Mouse (Mus musculus): ENCODE measurements around the gene Gm38100. TPM values are rescaled to one million over a fixed set of nuclear protein-coding genes. Genes with fewer than 3 reads are reported as not detected.

The Gm38100 gene
- total and polyA plus RNA-seq, 3 experiments, result 0.15 to 0.24 TPM; not detected in 1

DNA sequence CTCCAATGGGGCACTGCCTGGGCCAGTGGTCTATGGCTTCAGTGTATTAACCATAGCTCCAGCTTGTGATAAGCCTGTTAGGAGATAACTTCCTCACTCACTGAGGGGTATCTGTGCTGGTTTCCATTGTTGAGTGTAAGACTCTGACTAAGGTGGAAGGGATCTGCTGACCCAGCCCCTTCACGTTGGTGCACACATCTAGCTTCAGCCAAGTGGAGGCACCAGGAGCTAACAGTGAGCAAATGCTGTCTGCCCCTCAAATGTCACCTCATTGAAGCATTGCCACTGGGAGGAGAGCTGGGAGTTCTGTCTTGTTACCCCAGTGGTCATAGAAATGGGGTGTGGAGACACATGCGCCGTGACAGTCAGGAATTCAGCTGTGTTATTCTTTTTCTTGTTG is 18.6 kb downstream of the Gm38100 start:
- Histone ChIP-seq H3K36me3 (ENCODE audit: control insufficient read depth in 1 of 2, insufficient read depth in 2 of 2, low read length in 2 of 2) (peaks cover 0 to 4% of the 10 kb centered on the region in 2 experiments; a peak in 2 of 4 replicates), H3K27ac (ENCODE audit: control insufficient read depth, low read depth, low read length) (no peak overlapping the region), H3K9ac (ENCODE audit: control insufficient read depth, low read depth, low read length, poor library complexity, severe bottlenecking) (no peak overlapping the region)

DNA sequence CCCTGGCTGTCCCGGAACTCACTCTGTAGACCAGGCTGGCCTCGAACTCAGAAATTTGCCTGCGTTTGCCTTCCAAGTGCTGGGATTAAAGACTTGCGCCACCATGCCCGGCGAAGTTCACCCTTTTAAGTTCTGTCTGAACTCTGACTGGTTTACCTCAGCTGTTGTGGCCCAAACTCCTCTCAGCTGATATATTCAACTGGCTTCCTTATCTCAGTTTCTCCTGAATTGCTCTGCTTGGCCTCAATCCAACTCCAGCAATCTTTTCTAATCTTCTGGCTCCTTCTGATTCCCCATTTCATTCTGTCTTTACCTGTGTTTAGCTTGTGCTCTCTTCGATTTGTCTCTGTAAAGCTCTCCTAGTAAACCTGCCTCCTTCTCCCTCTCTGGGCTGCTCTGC is 23.0 kb downstream of the Gm38100 start:
- Histone ChIP-seq H3K27me3 (ENCODE audit: control insufficient read depth in 1 of 2, insufficient read depth in 2 of 2, low read length in 2 of 2) (peaks cover 0 to 2% of the 10 kb centered on the region in 2 experiments; a peak in 1 of 4 replicates), H3K9ac (ENCODE audit: control insufficient read depth, low read depth, low read length, poor library complexity, severe bottlenecking) (no peak overlapping the region), H3K27ac (ENCODE audit: control insufficient read depth, low read depth, low read length) (no peak overlapping the region), H3K4me3 (ENCODE audit: control insufficient read depth in 1 of 2, insufficient read depth in 1 of 2, low read depth in 2 of 2, low read length in 2 of 2) (no peak overlapping the region), H3K9me3 (replicated peaks; ENCODE audit: insufficient read depth, low read length) (no peaks in the 10 kb centered on the region), H3K4me1 (ENCODE audit: control insufficient read depth in 1 of 2, insufficient read depth in 2 of 2, low read length in 2 of 2) (peaks cover 0 to 10% of the 10 kb centered on the region in 2 experiments; a peak in 1 of 4 replicates), H3K79me2 (ENCODE audit: control insufficient read depth, insufficient read depth, low read length, poor library complexity) (no peaks in the 10 kb centered on the region), H3K36me3 (ENCODE audit: control insufficient read depth in 1 of 2, insufficient read depth in 2 of 2, low read length in 2 of 2) (peaks cover 0 to 4% of the 10 kb centered on the region in 2 experiments; a peak in 2 of 4 replicates)
- peak; percentile 70 for DNase-seq (ENCODE audit: low read depth, low spot score)
- TF ChIP-seq USF2 (IDR thresholded peaks at IDR 0.05; ENCODE audit: borderline replicate concordance in 1 of 2, insufficient read depth in 1 of 2, low read depth in 1 of 2, low read length in 2 of 2) (no peak), MEF2A (IDR thresholded peaks at IDR 0.05; ENCODE audit: extremely low read depth, insufficient replicate concordance, low read depth, low read length, poor library complexity, severe bottlenecking) (no peak), ETS1 (IDR thresholded peaks at IDR 0.05; ENCODE audit: low read depth, low read length) (peak; percentile 96), MYB (IDR thresholded peaks at IDR 0.05; ENCODE audit: low read depth, low read length) (no peak), TCF12 (IDR thresholded peaks at IDR 0.05; ENCODE audit: low read depth, low read length) (peak; percentile 69; the same call in 1 of the 2 replicates), NRF1 (IDR thresholded peaks at IDR 0.05; ENCODE audit: insufficient read depth, low read depth, low read length, poor library complexity, severe bottlenecking) (no peak), E2F4 (IDR thresholded peaks at IDR 0.05; ENCODE audit: borderline replicate concordance, low read depth, low read length) (no peak), CTCF (IDR thresholded peaks at IDR 0.05 in 2 of 3, conservative IDR thresholded peaks at IDR 0.05 in 1 of 3; ENCODE audit: control insufficient read depth in 1 of 3, insufficient read depth in 1 of 3, low read depth in 2 of 3, low read length in 3 of 3, poor library complexity in 1 of 3, severe bottlenecking in 1 of 3) (no peak), MXI1 (IDR thresholded peaks at IDR 0.05; ENCODE audit: low read depth, low read length) (no peak; the same call in 1 of the 2 replicates), EP300 (IDR thresholded peaks at IDR 0.05; ENCODE audit: low read depth in 1 of 2, low read length in 2 of 2) (peak; percentile 74), ZC3H11A (IDR thresholded peaks at IDR 0.05; ENCODE audit: low read depth, low read length) (no peak), SMC3 (IDR thresholded peaks at IDR 0.05; ENCODE audit: low read depth, low read length) (no peak), GABPA (IDR thresholded peaks at IDR 0.05; ENCODE audit: low read depth, low read length) (no peak), CHD2 (IDR thresholded peaks at IDR 0.05; ENCODE audit: low read length) (no peak), ZMIZ1 (IDR thresholded peaks at IDR 0.05; ENCODE audit: low read depth, low read length) (no peak), POLR2AphosphoS5 (IDR thresholded peaks at IDR 0.05; ENCODE audit: borderline replicate concordance, low read depth, low read length) (no peak), KAT2A (conservative IDR thresholded peaks at IDR 0.05; ENCODE audit: low read depth, low read length) (no peak), SIN3A (IDR thresholded peaks at IDR 0.05; ENCODE audit: low read length) (peak; percentile 55; the same call in 1 of the 2 replicates), MAZ (IDR thresholded peaks at IDR 0.05; ENCODE audit: low read depth, low read length) (no peak), TBP (IDR thresholded peaks at IDR 0.05; ENCODE audit: low read depth, low read length) (peak; percentile 98), ZNF384 (IDR thresholded peaks at IDR 0.05; ENCODE audit: low read depth, low read length) (no peak), CHD1 (IDR thresholded peaks at IDR 0.05; ENCODE audit: low read depth, low read length) (no peak), HCFC1 (IDR thresholded peaks at IDR 0.05; ENCODE audit: low read depth, low read length) (no peak), MAFK (IDR thresholded peaks at IDR 0.05; ENCODE audit: borderline replicate concordance, low read depth, low read length) (no peak), RCOR1 (IDR thresholded peaks at IDR 0.05; ENCODE audit: low read depth, low read length) (peak; percentile 89), ELF1 (IDR thresholded peaks at IDR 0.05; ENCODE audit: low read depth, low read length) (no peak), NELFE (IDR thresholded peaks at IDR 0.05; ENCODE audit: low read depth, low read length) (no peak)

More for the DNA sequence above, 18.6 kb downstream of the Gm38100 start:
- no peak overlapping the region for H3K4me3 ChIP-seq (ENCODE audit: control insufficient read depth in 1 of 2, insufficient read depth in 1 of 2, low read depth in 2 of 2, low read length in 2 of 2)
- no peaks in the 10 kb centered on the region for H3K9me3 ChIP-seq (replicated peaks; ENCODE audit: insufficient read depth, low read length)
- H3K27me3 ChIP-seq (ENCODE audit: control insufficient read depth in 1 of 2, insufficient read depth in 2 of 2, low read length in 2 of 2), result no peaks in the 10 kb centered on the region
- TF ChIP-seq MEF2A (IDR thresholded peaks at IDR 0.05; ENCODE audit: extremely low read depth, insufficient replicate concordance, low read depth, low read length, poor library complexity, severe bottlenecking) (no peak), SIN3A (IDR thresholded peaks at IDR 0.05; ENCODE audit: low read length) (no peak), TAL1 (IDR thresholded peaks at IDR 0.05; ENCODE audit: low read length) (no peak), CHD2 (IDR thresholded peaks at IDR 0.05; ENCODE audit: low read length) (no peak), MXI1 (IDR thresholded peaks at IDR 0.05; ENCODE audit: low read depth, low read length) (no peak), JUND (IDR thresholded peaks at IDR 0.05; ENCODE audit: low read depth, low read length) (no peak), KAT2A (conservative IDR thresholded peaks at IDR 0.05; ENCODE audit: low read depth, low read length) (no peak), HCFC1 (IDR thresholded peaks at IDR 0.05; ENCODE audit: low read depth, low read length) (no peak), ETS1 (IDR thresholded peaks at IDR 0.05; ENCODE audit: low read depth, low read length) (no peak), ZMIZ1 (IDR thresholded peaks at IDR 0.05; ENCODE audit: low read depth, low read length) (no peak), POLR2AphosphoS5 (IDR thresholded peaks at IDR 0.05; ENCODE audit: borderline replicate concordance, low read depth, low read length) (no peak)
- no peak for DNase-seq (ENCODE audit: low read depth, low spot score)
- H3K79me2 ChIP-seq (ENCODE audit: control insufficient read depth, insufficient read depth, low read length, poor library complexity), result no peaks in the 10 kb centered on the region
- peaks cover 0 to 10% of the 10 kb centered on the region in 2 experiments; a peak in 1 of 4 replicates for H3K4me1 ChIP-seq (ENCODE audit: control insufficient read depth in 1 of 2, insufficient read depth in 2 of 2, low read length in 2 of 2)

All from MEL (cell line).